Mouse (Mus musculus) heart, postnatal 0 days (tissue): ENCODE results near the gene Capzb.

ENCODE experiments used
- CTCF ChIP-seq: IDR thresholded peaks from 2 replicates; pipeline ENCODE4 v1.5.1; 2016; ENCODE audit warnings: antibody characterized with exemption, control low read depth, low read depth
- EP300 ChIP-seq: IDR thresholded peaks from 2 replicates; pipeline ENCODE4 v1.6.1; 2016; ENCODE audit warnings: antibody characterized with exemption, low read depth

- TF ChIP-seq CTCF (no peak), EP300 (0 out of 2 replicates have a peak, but pooled peaks have one; percentile 25)
These were observed at the start of gene Capzb for GRCm38 (mm10) chr4:139192499-139193175.
